Mouse (Mus musculus) kidney, adult 11 months (tissue): ENCODE measurements around the gene Frmd4a.
"Not testable (repeated sequence)": the region's sequence is repeated elsewhere in the genome, so short reads cannot be mapped to it uniquely, and the experiment has no call there.

Experiments used
- DNase-seq: peaks from one replicate; pipeline ENCODE4 v3.0.0; 2022

The Frmd4a gene

GRCm38 (mm10) chr2:4535187-4535864 lies 517.8 kb downstream of the Frmd4a start:
- no peak for DNase-seq

- no peak for DNase-seq
These were observed 523.8 kb downstream of the Frmd4a start for GRCm38 (mm10) chr2:4541330-4541729.

GRCm38 (mm10) chr2:4541844-4542628 lies 524.5 kb downstream of the Frmd4a start:
- no peak for DNase-seq

- peak; percentile 42 for DNase-seq
These were observed 525.3 kb downstream of the Frmd4a start for GRCm38 (mm10) chr2:4542629-4543416.

GRCm38 (mm10) chr2:4543417-4543775 lies 525.9 kb downstream of the Frmd4a start:
- no peak for DNase-seq

- DNase-seq, result no peak
These were observed 526.8 kb downstream of the Frmd4a start for GRCm38 (mm10) chr2:4544360-4544759.

GRCm38 (mm10) chr2:4545261-4545660 lies 527.7 kb downstream of the Frmd4a start:
- DNase-seq, result no peak

- peak; percentile 67 for DNase-seq
These were observed 529.6 kb downstream of the Frmd4a start for GRCm38 (mm10) chr2:4547003-4547662.

GRCm38 (mm10) chr2:4549271-4549670 lies 531.8 kb downstream of the Frmd4a start:
- peak; percentile 82 for DNase-seq

GRCm38 (mm10) chr2:4550017-4550763 lies 532.7 kb downstream of the Frmd4a start:
- no peak for DNase-seq

GRCm38 (mm10) chr2:4551438-4551837 lies 533.9 kb downstream of the Frmd4a start:
- no peak for DNase-seq

DNA sequence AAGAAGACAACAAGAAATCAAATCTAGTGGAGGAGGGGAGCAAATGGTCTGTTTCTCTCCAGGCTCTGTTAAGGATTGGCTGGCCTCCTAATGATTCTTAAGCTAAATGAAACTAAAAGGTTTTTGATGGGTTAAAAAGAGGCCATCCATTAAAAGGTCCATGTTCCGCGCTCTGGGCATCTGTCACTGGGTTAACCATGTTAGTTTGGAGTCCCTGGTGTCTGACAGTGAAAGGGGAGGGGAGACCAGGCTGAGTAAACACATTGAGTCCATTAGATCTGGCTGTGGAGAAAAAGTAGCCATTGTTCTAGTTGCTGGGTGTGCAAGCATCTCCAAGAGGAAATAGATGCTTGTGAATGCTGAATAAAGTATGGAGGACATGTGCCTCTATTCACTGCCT lies 534.3 kb downstream of the Frmd4a start:
- no peak for DNase-seq

DNA sequence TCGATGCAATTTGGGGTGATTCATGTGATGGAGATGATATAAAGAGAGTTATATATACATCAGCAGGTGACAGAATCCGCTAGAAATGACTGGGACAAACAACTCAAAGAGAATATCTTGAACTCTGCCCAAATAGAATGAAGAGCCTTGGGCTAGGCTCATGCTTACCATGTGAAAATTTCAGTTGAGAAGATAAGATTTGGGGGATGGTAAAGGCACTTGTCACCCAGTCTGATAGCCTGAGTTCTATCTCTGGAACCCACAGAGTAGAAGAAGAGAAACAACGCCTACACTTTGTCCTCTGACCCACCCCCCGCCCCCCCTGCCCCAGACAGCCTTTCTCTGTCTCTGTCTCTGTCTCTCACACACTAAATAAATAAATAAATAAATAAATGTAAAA lies 535.0 kb downstream of the Frmd4a start:
- no peak for DNase-seq

DNA sequence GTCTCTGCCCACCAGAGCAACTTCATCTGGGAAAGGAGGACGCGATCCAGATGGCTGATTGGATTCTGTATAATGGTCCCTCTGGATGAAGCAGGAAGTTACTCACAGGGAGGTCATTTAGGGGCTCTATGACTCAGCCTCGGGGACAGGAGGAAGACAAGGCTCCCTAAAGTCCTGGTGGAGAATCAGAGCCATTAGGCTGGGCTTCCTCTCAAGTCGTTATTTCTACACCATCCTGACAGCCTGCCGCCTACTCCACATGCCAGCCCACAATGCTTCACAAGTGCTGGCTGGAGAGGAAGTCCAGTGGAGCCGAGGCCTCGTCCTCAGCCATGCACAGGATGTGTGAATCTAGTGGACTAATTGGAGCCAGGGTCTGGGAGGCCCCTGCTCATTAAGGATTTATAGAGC lies 537.7 kb downstream of the Frmd4a start:
- DNase-seq, result peak; percentile 66

DNA sequence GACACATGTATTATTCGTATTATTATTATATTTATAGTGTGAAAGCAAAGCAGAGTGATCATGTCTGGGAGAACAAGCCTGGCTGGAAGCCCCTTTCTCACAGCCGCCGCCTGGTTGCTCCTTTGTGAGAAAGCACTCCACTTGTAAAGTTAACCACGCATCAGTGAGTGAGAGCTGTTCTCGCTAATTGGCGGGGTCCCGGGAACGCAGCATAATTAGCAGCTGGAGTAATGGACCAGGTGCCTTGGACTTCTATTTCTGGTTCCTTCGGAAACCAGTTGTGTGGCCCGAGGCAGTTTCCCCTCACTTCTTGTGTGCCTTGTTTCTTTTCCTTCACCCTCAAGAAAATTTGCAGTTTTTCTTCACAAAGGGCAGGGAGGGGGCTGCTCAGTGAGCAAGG lies 538.7 kb downstream of the Frmd4a start:
- DNase-seq, result no peak

- no peak for DNase-seq
These were observed 539.5 kb downstream of the Frmd4a start for GRCm38 (mm10) chr2:4557028-4557427.

DNA sequence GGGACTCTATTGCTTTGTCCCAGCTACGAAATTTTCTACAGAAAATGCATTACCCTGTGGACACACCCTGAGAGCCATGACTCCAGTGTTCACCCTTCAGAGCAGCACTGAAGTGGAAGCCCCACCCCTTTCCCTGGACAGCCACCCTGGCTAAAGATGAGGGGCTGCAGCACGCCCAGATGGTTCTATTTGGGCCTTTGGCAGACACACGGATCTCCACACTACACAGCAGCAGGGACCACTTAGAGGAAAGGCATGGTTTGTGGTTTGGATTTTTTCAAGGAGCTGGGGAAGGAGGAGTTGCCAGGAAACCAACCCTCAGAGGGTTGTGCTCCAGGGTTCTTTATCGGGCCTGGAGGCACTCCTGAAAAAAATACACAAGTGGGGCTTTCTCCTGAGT lies 539.9 kb downstream of the Frmd4a start:
- no peak for DNase-seq

- DNase-seq, result no peak
These were observed 541.2 kb downstream of the Frmd4a start for GRCm38 (mm10) chr2:4558651-4559203.

GRCm38 (mm10) chr2:4559211-4559882 lies 541.8 kb downstream of the Frmd4a start:
- peak; percentile 89 for DNase-seq

- DNase-seq, result no peak
These were observed 542.3 kb downstream of the Frmd4a start for GRCm38 (mm10) chr2:4559883-4560247.

- not testable (repeated sequence) for DNase-seq
These were observed 543.0 kb downstream of the Frmd4a start for GRCm38 (mm10) chr2:4560516-4560915.

DNA sequence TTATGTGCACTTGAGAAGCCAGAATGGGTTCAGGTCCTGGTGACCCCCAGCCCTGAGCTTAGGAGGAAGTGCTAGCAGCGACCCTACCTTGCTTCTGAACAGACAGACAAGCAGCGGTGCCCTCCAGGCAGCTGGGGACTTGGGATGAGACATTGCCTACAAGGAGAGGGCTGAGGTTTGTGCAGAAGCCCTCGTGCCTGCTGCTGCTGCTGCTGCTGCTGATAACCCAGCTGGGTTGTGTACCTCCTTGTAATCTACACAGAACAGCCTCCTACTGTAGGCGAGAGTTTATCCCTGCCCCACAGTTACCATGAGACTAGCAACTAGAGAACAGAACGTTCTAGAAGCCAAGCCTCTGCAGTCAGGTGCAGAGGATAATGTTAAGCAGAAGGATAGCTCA lies 543.7 kb downstream of the Frmd4a start:
- no peak for DNase-seq
